Mouse (Mus musculus): ENCODE data around the gene Kcnk1. TPM values are rescaled to one million over a fixed set of nuclear protein-coding genes. Genes with fewer than 3 reads are reported as not detected.

Gene Kcnk1
- polyA plus RNA-seq, 1 experiment from 2014 or later, result 23.7 TPM

GRCm38 (mm10) chr8:125986999-125987589, 7.9 kb upstream of the Kcnk1 start:
- no peaks in the 10 kb centered on the region for H3K4me1 ChIP-seq (ENCODE audit: control insufficient read depth, insufficient read depth, low read length)
- H3K9ac ChIP-seq (replicated peaks; ENCODE audit: low read depth, low read length), result no peak overlapping the region
- H3K27ac ChIP-seq (ENCODE audit: low read depth, low read length), result no peak overlapping the region
- 33% methylated on average over 6 of the region's 6 CpGs for WGBS
- ATAC-seq (ENCODE audit: low read depth), result no peak
- H3K36me3 ChIP-seq (ENCODE audit: control insufficient read depth, insufficient read depth, low read length), result no peaks in the 10 kb centered on the region
- H3K4me2 ChIP-seq (ENCODE audit: low read depth, low read length), result no peak overlapping the region
- H3K4me3 ChIP-seq (ENCODE audit: low read depth, low read length), result no peak overlapping the region
- no peaks in the 10 kb centered on the region for H3K27me3 ChIP-seq (ENCODE audit: control insufficient read depth, insufficient read depth, low read length)
- no peaks in the 10 kb centered on the region for H3K9me3 ChIP-seq (ENCODE audit: control insufficient read depth, low read length)

DNA sequence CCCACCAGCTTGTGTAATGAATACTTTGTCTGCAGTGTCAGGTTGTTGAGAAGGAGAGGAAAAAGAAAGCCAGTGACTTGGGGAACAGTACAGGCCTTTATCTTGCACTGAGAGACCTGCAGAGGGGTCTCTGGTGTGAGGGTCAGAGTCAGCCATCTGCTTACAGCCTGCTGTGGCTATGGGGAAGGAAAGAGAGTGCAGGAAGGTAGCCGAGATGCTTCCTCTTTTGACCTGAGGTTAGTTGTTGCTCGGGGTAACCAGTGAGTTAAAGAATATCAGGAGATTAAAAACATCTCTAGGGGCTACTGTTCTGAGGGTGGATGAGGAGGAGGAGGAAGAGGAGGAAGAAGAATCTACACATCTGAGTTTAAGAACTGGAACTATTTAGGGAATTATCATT, 7.0 kb upstream of the Kcnk1 start:
- H3K9me3 ChIP-seq (ENCODE audit: control insufficient read depth, low read length), result no peaks in the 10 kb centered on the region
- no peak for ATAC-seq (ENCODE audit: low read depth)

DNA sequence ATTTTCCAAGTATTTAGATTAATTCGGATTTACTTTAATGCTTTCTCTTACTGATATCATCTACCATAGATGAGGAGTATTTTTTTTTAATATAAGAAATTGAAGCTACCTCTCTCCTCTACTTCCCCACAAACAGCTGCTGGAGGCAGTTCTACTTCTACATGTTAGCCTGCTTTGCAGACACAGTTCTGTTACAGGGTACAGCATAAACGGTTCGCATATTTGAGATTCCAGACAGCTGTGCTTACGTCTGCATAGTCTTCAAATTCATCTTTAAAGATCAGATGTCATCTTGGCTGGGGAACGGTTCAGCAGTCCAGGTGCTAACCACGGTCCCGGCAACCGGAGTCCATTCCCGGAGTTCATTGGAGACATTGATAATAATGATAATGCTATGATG, 1.3 kb upstream of the Kcnk1 start:
- Histone ChIP-seq H3K4me3 (ENCODE audit: low read depth, low read length) (no peak overlapping the region), H3K36me3 (ENCODE audit: control insufficient read depth, insufficient read depth, low read length) (no peaks in the 10 kb centered on the region), H3K9ac (replicated peaks; ENCODE audit: low read depth, low read length) (no peak overlapping the region), H3K27me3 (ENCODE audit: control insufficient read depth, insufficient read depth, low read length) (peaks cover 13% of the 10 kb centered on the region), H3K9me3 (ENCODE audit: control insufficient read depth, low read length) (no peaks in the 10 kb centered on the region), H3K4me2 (ENCODE audit: low read depth, low read length) (no peak overlapping the region), H3K27ac (ENCODE audit: low read depth, low read length) (no peak overlapping the region), H3K4me1 (ENCODE audit: control insufficient read depth, insufficient read depth, low read length) (peaks cover 13% of the 10 kb centered on the region; the same call in 1 of the 2 replicates)
- no peak for ATAC-seq (ENCODE audit: low read depth)
- 85% methylated on average over 9 of the region's 9 CpGs for WGBS

More for the DNA sequence above, 7.0 kb upstream of the Kcnk1 start:
- no peak overlapping the region for H3K4me3 ChIP-seq (ENCODE audit: low read depth, low read length)
- no peak overlapping the region for H3K4me2 ChIP-seq (ENCODE audit: low read depth, low read length)
- no peaks in the 10 kb centered on the region for H3K4me1 ChIP-seq (ENCODE audit: control insufficient read depth, insufficient read depth, low read length)
- WGBS, result 81% methylated on average over 2 of the region's 2 CpGs
- H3K36me3 ChIP-seq (ENCODE audit: control insufficient read depth, insufficient read depth, low read length), result no peaks in the 10 kb centered on the region
- H3K27ac ChIP-seq (ENCODE audit: low read depth, low read length), result no peak overlapping the region
- no peaks in the 10 kb centered on the region for H3K27me3 ChIP-seq (ENCODE audit: control insufficient read depth, insufficient read depth, low read length)
- H3K9ac ChIP-seq (replicated peaks; ENCODE audit: low read depth, low read length), result no peak overlapping the region

- Histone ChIP-seq H3K4me2 (ENCODE audit: low read depth, low read length) (peak overlapping the region; percentile 86), H3K36me3 (ENCODE audit: control insufficient read depth, insufficient read depth, low read length) (no peaks in the 10 kb centered on the region), H3K27ac (ENCODE audit: low read depth, low read length) (no peak overlapping the region), H3K27me3 (ENCODE audit: control insufficient read depth, insufficient read depth, low read length) (peaks cover 13% of the 10 kb centered on the region), H3K4me1 (ENCODE audit: control insufficient read depth, insufficient read depth, low read length) (peaks cover 13% of the 10 kb centered on the region; the same call in 1 of the 2 replicates), H3K9ac (replicated peaks; ENCODE audit: low read depth, low read length) (peak overlapping the region; percentile 69), H3K9me3 (ENCODE audit: control insufficient read depth, low read length) (no peaks in the 10 kb centered on the region), H3K4me3 (ENCODE audit: low read depth, low read length) (peak overlapping the region; percentile 52)
- no peak for ATAC-seq (ENCODE audit: low read depth)
- 18% methylated on average over 14 of the region's 14 CpGs for WGBS
Measured at GRCm38 (mm10) chr8:125996031-125996839, 1.3 kb downstream of the Kcnk1 start.

GRCm38 (mm10) chr8:125996980-125997379, 2.0 kb downstream of the Kcnk1 start:
- H3K9ac ChIP-seq (replicated peaks; ENCODE audit: low read depth, low read length), result 0 out of 2 replicates have a peak overlapping the region, but pooled peaks have one; percentile 22

GRCm38 (mm10) chr8:125997550-125997949, 2.6 kb downstream of the Kcnk1 start:
- 67% methylated on average over 5 of the region's 5 CpGs for WGBS
- Histone ChIP-seq H3K4me3 (ENCODE audit: low read depth, low read length) (peak overlapping the region; percentile 52), H3K27ac (ENCODE audit: low read depth, low read length) (no peak overlapping the region), H3K4me1 (ENCODE audit: control insufficient read depth, insufficient read depth, low read length) (peaks cover 13% of the 10 kb centered on the region; the same call in 1 of the 2 replicates), H3K9me3 (ENCODE audit: control insufficient read depth, low read length) (no peaks in the 10 kb centered on the region), H3K9ac (replicated peaks; ENCODE audit: low read depth, low read length) (0 out of 2 replicates have a peak overlapping the region, but pooled peaks have one; percentile 22), H3K36me3 (ENCODE audit: control insufficient read depth, insufficient read depth, low read length) (no peaks in the 10 kb centered on the region), H3K27me3 (ENCODE audit: control insufficient read depth, insufficient read depth, low read length) (peaks cover 13% of the 10 kb centered on the region), H3K4me2 (ENCODE audit: low read depth, low read length) (peak overlapping the region; percentile 86)
- ATAC-seq (ENCODE audit: low read depth), result no peak

More at GRCm38 (mm10) chr8:125996980-125997379, 2.0 kb downstream of the Kcnk1 start:
- Histone ChIP-seq H3K27me3 (ENCODE audit: control insufficient read depth, insufficient read depth, low read length) (peaks cover 13% of the 10 kb centered on the region), H3K4me2 (ENCODE audit: low read depth, low read length) (peak overlapping the region; percentile 86), H3K9me3 (ENCODE audit: control insufficient read depth, low read length) (no peaks in the 10 kb centered on the region), H3K4me1 (ENCODE audit: control insufficient read depth, insufficient read depth, low read length) (peaks cover 13% of the 10 kb centered on the region; the same call in 1 of the 2 replicates), H3K36me3 (ENCODE audit: control insufficient read depth, insufficient read depth, low read length) (no peaks in the 10 kb centered on the region), H3K4me3 (ENCODE audit: low read depth, low read length) (peak overlapping the region; percentile 52), H3K27ac (ENCODE audit: low read depth, low read length) (no peak overlapping the region)
- no peak for ATAC-seq (ENCODE audit: low read depth)
- WGBS, result 30% methylated on average over 6 of the region's 6 CpGs

DNA sequence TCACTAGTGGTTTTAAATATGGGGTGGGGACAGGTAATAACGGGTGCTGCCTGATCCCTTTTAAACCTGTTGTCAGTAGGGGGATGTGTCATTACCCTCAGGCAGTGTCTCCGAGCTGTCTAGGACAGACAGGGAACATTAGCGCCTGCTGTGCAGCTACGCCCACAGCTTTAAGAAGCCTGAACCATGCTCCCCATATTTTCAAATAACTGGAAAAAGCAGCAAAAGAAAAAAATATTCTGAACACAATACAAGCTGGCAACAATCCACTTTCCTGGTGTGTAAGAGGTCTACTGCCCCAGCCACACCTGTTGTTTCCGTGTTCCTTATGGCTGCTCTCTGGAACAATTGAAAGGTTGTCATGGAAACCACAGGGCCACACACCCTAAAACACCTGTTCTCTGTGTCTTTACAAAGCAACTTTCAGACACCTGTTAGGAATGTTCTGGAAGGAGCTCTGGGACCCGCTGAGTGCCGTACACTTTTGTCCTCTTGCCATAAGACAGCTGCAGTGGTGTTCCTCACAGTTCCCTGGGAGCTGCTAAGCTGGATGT, 4.9 kb downstream of the Kcnk1 start:
- no peak overlapping the region for H3K27ac ChIP-seq (ENCODE audit: low read depth, low read length)
- 64% methylated on average over 7 of the region's 7 CpGs for WGBS
- H3K9ac ChIP-seq (replicated peaks; ENCODE audit: low read depth, low read length), result no peak overlapping the region
- peaks cover 8% of the 10 kb centered on the region; the same call in 1 of the 2 replicates for H3K4me1 ChIP-seq (ENCODE audit: control insufficient read depth, insufficient read depth, low read length)
- no peaks in the 10 kb centered on the region for H3K36me3 ChIP-seq (ENCODE audit: control insufficient read depth, insufficient read depth, low read length)
- H3K4me2 ChIP-seq (ENCODE audit: low read depth, low read length), result no peak overlapping the region
- no peak for ATAC-seq (ENCODE audit: low read depth)
- peaks cover 13% of the 10 kb centered on the region for H3K27me3 ChIP-seq (ENCODE audit: control insufficient read depth, insufficient read depth, low read length)
- H3K4me3 ChIP-seq (ENCODE audit: low read depth, low read length), result no peak overlapping the region
- H3K9me3 ChIP-seq (ENCODE audit: control insufficient read depth, low read length), result no peaks in the 10 kb centered on the region

- no peak overlapping the region for H3K27ac ChIP-seq (ENCODE audit: low read depth, low read length)
- 93% methylated on average over 6 of the region's 6 CpGs for WGBS
- ATAC-seq (ENCODE audit: low read depth), result no peak
- no peak overlapping the region for H3K4me3 ChIP-seq (ENCODE audit: low read depth, low read length)
- no peaks in the 10 kb centered on the region for H3K4me1 ChIP-seq (ENCODE audit: control insufficient read depth, insufficient read depth, low read length)
- H3K36me3 ChIP-seq (ENCODE audit: control insufficient read depth, insufficient read depth, low read length), result no peaks in the 10 kb centered on the region
- no peaks in the 10 kb centered on the region for H3K9me3 ChIP-seq (ENCODE audit: control insufficient read depth, low read length)
- no peaks in the 10 kb centered on the region for H3K27me3 ChIP-seq (ENCODE audit: control insufficient read depth, insufficient read depth, low read length)
- H3K4me2 ChIP-seq (ENCODE audit: low read depth, low read length), result no peak overlapping the region
- no peak overlapping the region for H3K9ac ChIP-seq (replicated peaks; ENCODE audit: low read depth, low read length)
Measured at GRCm38 (mm10) chr8:126003546-126003945, 8.6 kb downstream of the Kcnk1 start.

- H3K4me2 ChIP-seq (ENCODE audit: low read depth, low read length), result no peak overlapping the region
- no peaks in the 10 kb centered on the region for H3K27me3 ChIP-seq (ENCODE audit: control insufficient read depth, insufficient read depth, low read length)
- 91% methylated on average over 7 of the region's 7 CpGs for WGBS
- H3K9ac ChIP-seq (replicated peaks; ENCODE audit: low read depth, low read length), result no peak overlapping the region
- no peaks in the 10 kb centered on the region for H3K9me3 ChIP-seq (ENCODE audit: control insufficient read depth, low read length)
- no peak overlapping the region for H3K27ac ChIP-seq (ENCODE audit: low read depth, low read length)
- no peak overlapping the region for H3K4me3 ChIP-seq (ENCODE audit: low read depth, low read length)
- no peaks in the 10 kb centered on the region for H3K4me1 ChIP-seq (ENCODE audit: control insufficient read depth, insufficient read depth, low read length)
- no peaks in the 10 kb centered on the region for H3K36me3 ChIP-seq (ENCODE audit: control insufficient read depth, insufficient read depth, low read length)
- no peak for ATAC-seq (ENCODE audit: low read depth)
Measured at GRCm38 (mm10) chr8:126004953-126005352, 10.0 kb downstream of the Kcnk1 start.
